Comparison of ENCODE assay signal across 26 mouse cellular contexts in the genomic region with DNA sequence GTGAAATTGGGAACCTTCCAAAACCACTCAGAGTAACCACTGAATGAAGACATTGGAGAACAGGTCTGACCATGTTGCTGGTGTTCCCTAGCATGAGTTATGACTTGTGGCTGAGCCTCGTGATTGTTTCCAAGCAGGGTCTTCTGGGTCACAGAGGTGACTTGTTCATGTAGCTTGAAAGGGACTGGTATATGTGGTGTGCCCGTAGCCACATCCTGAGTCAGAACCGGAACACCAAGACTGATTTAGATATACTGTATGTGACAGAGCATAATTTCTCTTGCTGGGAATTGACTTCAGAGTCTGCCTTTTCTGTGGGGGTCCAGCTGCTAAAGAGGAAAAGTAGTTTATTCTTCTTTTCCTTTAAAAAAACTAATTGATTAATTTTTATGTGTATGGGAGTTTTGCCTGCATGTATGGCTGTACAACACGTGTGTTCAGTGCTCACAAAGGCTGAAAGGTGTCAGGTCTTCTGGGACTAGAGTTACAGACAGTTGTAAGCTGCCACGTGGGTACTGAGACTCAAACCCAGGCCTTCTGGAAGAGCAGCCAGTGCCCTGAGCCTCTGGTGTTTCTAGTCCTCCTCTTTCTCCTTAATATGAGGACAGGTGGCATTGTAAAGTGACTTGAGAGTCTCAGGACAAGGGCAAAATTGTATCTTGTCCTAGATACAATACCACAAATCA.
DNase-seq lines count a peak whose midpoint lies in the region; ATAC-seq and TF ChIP-seq lines count a peak whose summit lies in the region.
"Had no signal": no experiment of that assay in that cellular context is flagged by ENCODE, and none has a peak within 500 bp of the region (broad histone marks: within the 10 kb centered on the region; RNA-seq: fewer than 3 reads in every experiment).

No protein-coding gene starts in this region.

- TF ChIP-seq CTCF in left cerebral cortex, adult 2 months (IDR thresholded peaks at IDR 0.05) = no peak

- ATAC-seq in CD4-positive, CD25-positive, alpha-beta regulatory T cell, adult 4 months = peak; percentile 94
- peak; percentile 88 for ATAC-seq in common myeloid progenitor, adult 5-6 weeks (replicated peaks; ENCODE audit: low read depth, poor library complexity, severe bottlenecking)
- ATAC-seq: forebrain, embryonic 14.5 days; hindbrain, embryonic 16.5 days; intestine, postnatal 0 days; liver, postnatal 0 days; lung, postnatal 0 days; midbrain, embryonic 13.5 days; Patski had no signal

- DNase-seq in layer of hippocampus, postnatal 25 days (ENCODE audit: extremely low spot score in 1 of 2, low spot score in 1 of 2) = no peak
- DNase-seq in kidney, postnatal 25 days = no peak
- DNase-seq in adrenal gland, adult (ENCODE audit: inconsistent age in 2 of 2, low spot score in 1 of 2) = no peak
- no peak for DNase-seq in left cerebral cortex, adult 2 months (ENCODE audit: extremely low spot score in 1 of 2, low spot score in 2 of 2)
- DNase-seq: adrenal gland, postnatal 10 days; cerebellum, adult 2 months; cerebellum, postnatal 25 days; heart, postnatal 4 days; kidney, postnatal 4 days; layer of hippocampus, adult 9-11 months; liver, postnatal 0 days; thymus, adult 18-20 months had no signal

- peak overlapping the region; percentile 38 for H3K4me3 ChIP-seq in megakaryocyte, embryonic 14.5 days (replicated peaks)
- no peak overlapping the region for H3K4me3 ChIP-seq in left cerebral cortex, adult 2 months
- H3K4me3 ChIP-seq: heart, embryonic 10.5 days; kidney, embryonic 15.5 days; midbrain, embryonic 13.5 days; stomach, embryonic 15.5 days had no signal

- no peaks in the 10 kb centered on the region for H3K9me3 ChIP-seq in megakaryocyte, embryonic 14.5 days
- H3K9me3 ChIP-seq: G1E; heart, embryonic 10.5 days; kidney, embryonic 15.5 days; midbrain, embryonic 13.5 days; stomach, embryonic 15.5 days had no signal

- peaks cover 26% of the 10 kb centered on the region for H3K4me1 ChIP-seq in megakaryocyte, embryonic 14.5 days
- H3K4me1 ChIP-seq: heart, embryonic 10.5 days; kidney, embryonic 15.5 days; midbrain, embryonic 13.5 days; stomach, embryonic 15.5 days had no signal

- H3K27me3 ChIP-seq in megakaryocyte, embryonic 14.5 days (replicated peaks) = peaks cover 33% of the 10 kb centered on the region
- H3K27me3 ChIP-seq: kidney, embryonic 15.5 days; midbrain, embryonic 13.5 days; Patski; stomach, embryonic 15.5 days had no signal

- no peak overlapping the region for H3K27ac ChIP-seq in left cerebral cortex, adult 2 months
- H3K27ac ChIP-seq: heart, embryonic 10.5 days; kidney, embryonic 15.5 days; macrophage; midbrain, embryonic 13.5 days; stomach, embryonic 15.5 days had no signal

- intact Hi-C loops in left cerebral cortex, adult 2 months (cut with DNase I) = no loop called here

- no peaks in the 10 kb centered on the region for H3K36me3 ChIP-seq in megakaryocyte, embryonic 14.5 days (replicated peaks; ENCODE audit: low read length)
- H3K36me3 ChIP-seq: G1E; heart, embryonic 10.5 days; kidney, embryonic 15.5 days; midbrain, embryonic 13.5 days; stomach, embryonic 15.5 days had no signal
